Mouse (Mus musculus): ENCODE measurements around the gene Adgre1. TPM values are rescaled to one million over a fixed set of nuclear protein-coding genes. Genes with fewer than 3 reads are reported as not detected.

Gene Adgre1
- polyA plus RNA-seq (2017; shearing (Covaris generic)), result 2.3 TPM

DNA sequence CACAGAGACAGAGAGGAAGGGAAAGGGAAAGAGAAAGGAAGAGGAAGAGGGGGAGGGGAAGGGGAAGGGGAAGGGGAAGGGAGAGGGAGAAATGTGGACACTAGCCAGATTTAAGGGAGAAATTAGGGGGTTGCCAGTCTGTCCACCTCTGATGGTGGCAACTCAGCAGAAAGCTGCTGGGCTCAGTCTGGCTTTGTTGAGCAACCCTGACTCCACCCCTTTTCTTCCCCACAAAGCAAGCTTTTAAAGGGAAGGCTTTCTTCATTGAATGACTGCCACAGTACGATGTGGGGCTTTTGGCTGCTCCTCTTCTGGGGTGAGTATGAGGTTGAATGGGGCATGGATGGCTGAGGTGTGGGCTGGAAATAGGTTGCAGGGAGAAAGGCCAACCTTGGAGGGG lies at the start of gene Adgre1:
Adgre1 (plus strand) TSS at position 251 of the 400 bp plus-strand sequence.

Other genes with a start within 250 kb of the Adgre1 start
- 1.0 TPM for gene Cd70, start 208.9 kb upstream of the Adgre1 start, polyA plus RNA-seq (2017; shearing (Covaris generic))
- 10.2 TPM for gene Tnfsf14, start 164.5 kb upstream of the Adgre1 start, polyA plus RNA-seq (2017; shearing (Covaris generic))
- 2.6 TPM for gene C3, start 130.6 kb upstream of the Adgre1 start, polyA plus RNA-seq (2017; shearing (Covaris generic))
- 91.3 TPM for gene Gpr108, start 110.2 kb upstream of the Adgre1 start, polyA plus RNA-seq (2017; shearing (Covaris generic))
- gene Trip10, start 109.2 kb upstream of the Adgre1 start, polyA plus RNA-seq (2017; shearing (Covaris generic)), result 5.4 TPM
- 229 TPM for gene Vav1, start 79.6 kb upstream of the Adgre1 start, polyA plus RNA-seq (2017; shearing (Covaris generic))
- 0.02 TPM for gene Vmn2r120, start 186.8 kb downstream of the Adgre1 start, polyA plus RNA-seq (2017; shearing (Covaris generic))